Mouse (Mus musculus) spleen, adult 2 months (tissue): ENCODE data around the gene Cks2. TPM values are rescaled to one million over a fixed set of nuclear protein-coding genes. Genes with fewer than 3 reads are reported as not detected.
"Not testable (repeated sequence)": the region's sequence is repeated elsewhere in the genome, so short reads cannot be mapped to it uniquely, and the experiment has no call there.

ENCODE experiments used
- DNase-seq, 2 experiments: peaks; one replicate each; pipeline versions ENCODE4 v3.0.0 to v3.0.0-alpha.2; 2012 to 2021; ENCODE audit warnings: low spot score in 2 of 2, low read depth in 1 of 2
- H3K27ac ChIP-seq: fragments of 200-500 bp; 2 replicates; pipeline ENCODE4 v1.5.1; 2012; ENCODE audit warnings: low read length, inconsistent platforms; ENCODE audit not compliant: insufficient read depth
- H3K27me3 ChIP-seq: fragments of 200-500 bp; 2 replicates; pipeline ENCODE4 v1.6.1; 2012; ENCODE audit warnings: mild to moderate bottlenecking, moderate library complexity, low read length, inconsistent platforms; ENCODE audit not compliant: control insufficient read depth, insufficient read depth
- H3K36me3 ChIP-seq: fragments of 200-500 bp; 2 replicates; pipeline ENCODE4 v1.6.1; 2012; ENCODE audit warnings: mild to moderate bottlenecking, low read length, inconsistent platforms; ENCODE audit not compliant: control insufficient read depth, insufficient read depth
- H3K4me1 ChIP-seq: fragments of 200-500 bp; 2 replicates; pipeline ENCODE4 v1.6.1; 2011; ENCODE audit warnings: inconsistent platforms; ENCODE audit not compliant: control insufficient read depth, insufficient read depth, insufficient read length
- H3K4me3 ChIP-seq: fragments of 200-500 bp; 2 replicates; pipeline ENCODE4 v1.5.1; 2011; ENCODE audit warnings: mild to moderate bottlenecking, inconsistent platforms; ENCODE audit not compliant: insufficient read depth, insufficient read length; ENCODE audit errors: extremely low read depth
- CTCF ChIP-seq: fragments of 200-500 bp; IDR thresholded peaks from 2 replicates; pipeline ENCODE4 v1.5.1; 2011; ENCODE audit warnings: mild to moderate bottlenecking, inconsistent platforms; ENCODE audit not compliant: insufficient read depth, insufficient read length, insufficient replicate concordance; ENCODE audit errors: extremely low read depth
- POLR2A ChIP-seq: fragments of 200-500 bp; IDR thresholded peaks from 2 replicates; pipeline ENCODE4 v1.6.1; 2011; ENCODE audit warnings: low read depth, low read length, inconsistent platforms
- WGBS: fragments of 180-500 bp; shearing (Covaris S2); methylation state at CpG from one replicate; pipeline ENCODE4 v1.1.7; 2018; 5-methylcytosine and 5-hydroxymethylcytosine counted together
- polyA plus RNA-seq: library from polyadenylated mRNA; depleted of rRNA; stranded (reverse); fragments of >200 nt; gene quantifications from 2 replicates; pipeline ENCODE4 v1.2.3, GENCODE M21; 2012

Cks2 gene
- polyA plus RNA-seq, 1 experiment = 14.0 TPM

GRCm38 (mm10) chr13:51656516-51657235, 11.6 kb downstream of the Cks2 start:
- no peak overlapping the region for H3K4me3 ChIP-seq
- H3K27me3 ChIP-seq = no peaks in the 10 kb centered on the region
- peaks cover 3% of the 10 kb centered on the region; the same call in 1 of the 2 replicates for H3K4me1 ChIP-seq
- WGBS = 97% methylated on average over 13 of the region's 13 CpGs
- H3K27ac ChIP-seq = no peak overlapping the region
- DNase-seq = no peak
- no peak for TF ChIP-seq POLR2A
- H3K36me3 ChIP-seq = peaks cover 51% of the 10 kb centered on the region

GRCm38 (mm10) chr13:51658094-51658493, 13.1 kb downstream of the Cks2 start:
- no peak overlapping the region for H3K4me3 ChIP-seq
- 61% methylated on average over 3 of the region's 3 CpGs for WGBS
- H3K27me3 ChIP-seq = no peaks in the 10 kb centered on the region
- H3K36me3 ChIP-seq = peaks cover 57% of the 10 kb centered on the region
- DNase-seq = no peak
- no peaks in the 10 kb centered on the region for H3K4me1 ChIP-seq
- no peak overlapping the region for H3K27ac ChIP-seq
- TF ChIP-seq POLR2A (no peak), CTCF (no peak)

- no peaks in the 10 kb centered on the region for H3K4me1 ChIP-seq
- WGBS = 96% methylated on average over 7 of the region's 7 CpGs
- no peak overlapping the region for H3K4me3 ChIP-seq
- DNase-seq = no peak
- H3K27me3 ChIP-seq = no peaks in the 10 kb centered on the region
- H3K36me3 ChIP-seq = peaks cover 56% of the 10 kb centered on the region
- TF ChIP-seq POLR2A = no peak
- TF ChIP-seq CTCF = no peak
- no peak overlapping the region for H3K27ac ChIP-seq
These were observed 14.5 kb downstream of the Cks2 start for GRCm38 (mm10) chr13:51659573-51659972.

- no peaks in the 10 kb centered on the region for H3K4me1 ChIP-seq
- H3K36me3 ChIP-seq = peaks cover 40% of the 10 kb centered on the region
- H3K27ac ChIP-seq = no peak overlapping the region
- H3K27me3 ChIP-seq = no peaks in the 10 kb centered on the region
- WGBS = 94% methylated on average over 2 of the region's 2 CpGs
- no peak overlapping the region for H3K4me3 ChIP-seq
- TF ChIP-seq CTCF (no peak), POLR2A (no peak)
- no peak for DNase-seq
These were observed 18.5 kb downstream of the Cks2 start for GRCm38 (mm10) chr13:51663561-51663960.

- WGBS = 91% methylated on average over 12 of the region's 12 CpGs
- H3K4me1 ChIP-seq, H3K27ac ChIP-seq, H3K4me3 ChIP-seq, H3K27me3 ChIP-seq, DNase-seq: not testable (repeated sequence)
- peaks cover 41% of the 10 kb centered on the region for H3K36me3 ChIP-seq
These were observed 23.2 kb downstream of the Cks2 start for GRCm38 (mm10) chr13:51668195-51668594.

GRCm38 (mm10) chr13:51676641-51677040, 31.6 kb downstream of the Cks2 start:
- no peak for TF ChIP-seq POLR2A
- TF ChIP-seq CTCF = no peak
- H3K4me1 ChIP-seq = no peaks in the 10 kb centered on the region
- DNase-seq = no peak
- peaks cover 57% of the 10 kb centered on the region for H3K36me3 ChIP-seq
- no peaks in the 10 kb centered on the region for H3K27me3 ChIP-seq
- WGBS = 85% methylated on average over 4 of the region's 4 CpGs
- H3K4me3 ChIP-seq = no peak overlapping the region
- H3K27ac ChIP-seq = no peak overlapping the region

DNA sequence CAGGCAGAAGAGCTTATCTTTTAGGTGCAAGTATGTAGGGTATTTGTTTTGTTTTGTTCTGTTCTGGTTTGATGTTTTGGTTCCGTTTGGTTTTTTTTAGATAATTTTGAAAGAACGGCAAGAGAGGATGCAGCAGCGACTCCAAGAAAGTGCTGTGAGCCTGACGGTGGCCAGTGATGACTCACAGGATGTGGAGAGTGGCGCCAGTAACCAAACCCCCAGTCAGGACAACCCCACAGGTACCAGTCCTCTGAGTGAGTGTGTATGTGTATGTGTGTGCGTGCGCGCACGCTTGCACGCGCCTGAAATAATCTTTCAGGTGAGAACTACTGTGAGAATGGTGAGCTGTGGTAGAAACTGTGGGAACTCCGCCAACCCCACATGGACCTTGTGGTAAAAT, 32.0 kb downstream of the Cks2 start:
- H3K4me1 ChIP-seq = no peaks in the 10 kb centered on the region
- H3K27me3 ChIP-seq = no peaks in the 10 kb centered on the region
- no peak for DNase-seq
- TF ChIP-seq CTCF (no peak), POLR2A (no peak)
- 86% methylated on average over 12 of the region's 12 CpGs for WGBS
- peaks cover 57% of the 10 kb centered on the region for H3K36me3 ChIP-seq
- no peak overlapping the region for H3K27ac ChIP-seq
- H3K4me3 ChIP-seq = no peak overlapping the region
